Mouse (Mus musculus) MEL (cell line): Measurements from ENCODE around the gene Tubgcp6. TPM values are rescaled to one million over a fixed set of nuclear protein-coding genes. Genes with fewer than 3 reads are reported as not detected.

Experiments
- DNase-seq: peaks from one replicate; pipeline ENCODE4 v3.0.0; 2011; ENCODE audit warnings: low read depth, low spot score
- H3K27ac ChIP-seq: 2 replicates; pipeline ENCODE4 v1.5.1; 2012; ENCODE audit warnings: low read depth, mild to moderate bottlenecking, control low read depth, low read length, moderate library complexity; ENCODE audit not compliant: control insufficient read depth
- H3K27me3 ChIP-seq, 2 experiments: fragments of 150-350 bp in 1 of 2; sonication (generic) in 1 of 2; 2 replicates each; pipeline ENCODE4 v1.6.1; 2012; ENCODE audit warnings: low read length in 2 of 2, mild to moderate bottlenecking in 2 of 2, improper control_type of control experiment in 1 of 2, moderate library complexity in 1 of 2; ENCODE audit not compliant: insufficient read depth in 2 of 2, control insufficient read depth in 1 of 2
- H3K36me3 ChIP-seq, 2 experiments: 2 replicates each; pipeline ENCODE4 v1.6.1; 2012 to 2014; ENCODE audit warnings: low read length in 2 of 2, improper control_type of control experiment in 1 of 2, inconsistent platforms in 1 of 2, mild to moderate bottlenecking in 1 of 2; ENCODE audit not compliant: insufficient read depth in 2 of 2, control insufficient read depth in 1 of 2
- H3K4me1 ChIP-seq, 2 experiments: fragments of 150-350 bp in 1 of 2; sonication (generic) in 1 of 2; 2 replicates each; pipeline ENCODE4 v1.6.1; 2012; ENCODE audit warnings: low read length in 2 of 2, improper control_type of control experiment in 1 of 2, mild to moderate bottlenecking in 1 of 2; ENCODE audit not compliant: insufficient read depth in 2 of 2, control insufficient read depth in 1 of 2
- H3K4me3 ChIP-seq, 2 experiments: fragments of 150-350 bp in 1 of 2; sonication (generic) in 1 of 2; 2 replicates each; pipeline ENCODE4 v1.5.1; 2012; ENCODE audit warnings: low read depth in 2 of 2, low read length in 2 of 2, mild to moderate bottlenecking in 2 of 2, moderate library complexity in 2 of 2, control low read depth in 1 of 2, improper control_type of control experiment in 1 of 2; ENCODE audit not compliant: control insufficient read depth in 1 of 2, insufficient read depth in 1 of 2
- H3K79me2 ChIP-seq: 2 replicates; pipeline ENCODE4 v1.6.1; 2012; ENCODE audit warnings: mild to moderate bottlenecking, low read length, moderate library complexity; ENCODE audit not compliant: control insufficient read depth, poor library complexity, insufficient read depth
- H3K9ac ChIP-seq: 2 replicates; pipeline ENCODE4 v1.6.1; 2012; ENCODE audit warnings: low read depth, mild to moderate bottlenecking, control low read depth, low read length, moderate library complexity; ENCODE audit not compliant: control insufficient read depth, poor library complexity, severe bottlenecking
- H3K9me3 ChIP-seq: fragments of 150-350 bp; sonication (generic); replicated peaks from 2 replicates; pipeline ENCODE4 v1.6.1; 2012; ENCODE audit warnings: mild to moderate bottlenecking, low read length, improper control_type of control experiment, moderate library complexity; ENCODE audit not compliant: insufficient read depth
- CTCF ChIP-seq, 3 experiments: IDR thresholded peaks in 2 of 3; conservative IDR thresholded peaks in 1 of 3; 2 replicates each; pipeline ENCODE4 v1.5.1; 2011 to 2012; ENCODE audit warnings: low read length in 3 of 3, low read depth in 2 of 3, mild to moderate bottlenecking in 2 of 3, improper control_type of control experiment in 1 of 3, inconsistent platforms in 1 of 3, mixed read lengths in 1 of 3, moderate library complexity in 1 of 3; ENCODE audit not compliant: control insufficient read depth in 1 of 3, insufficient read depth in 1 of 3, poor library complexity in 1 of 3, severe bottlenecking in 1 of 3
- E2F4 ChIP-seq: IDR thresholded peaks from 2 replicates; pipeline ENCODE4 v1.6.1; 2011; ENCODE audit warnings: low read depth, low read length, improper control_type of control experiment, borderline replicate concordance
- EP300 ChIP-seq, 2 experiments: IDR thresholded peaks; 2 replicates each; pipeline ENCODE4 v1.6.1; 2011; ENCODE audit warnings: improper control_type of control experiment in 2 of 2, low read length in 2 of 2, low read depth in 1 of 2, mild to moderate bottlenecking in 1 of 2
- ETS1 ChIP-seq: IDR thresholded peaks from 2 replicates; pipeline ENCODE4 v1.6.1; 2012; ENCODE audit warnings: low read depth, mild to moderate bottlenecking, inconsistent platforms, low read length, improper control_type of control experiment, moderate library complexity
- GABPA ChIP-seq: IDR thresholded peaks from 2 replicates; pipeline ENCODE4 v1.6.1; 2012; ENCODE audit warnings: low read depth, mild to moderate bottlenecking, inconsistent platforms, low read length, improper control_type of control experiment, moderate library complexity
- GATA1 ChIP-seq: IDR thresholded peaks from 2 replicates; pipeline ENCODE4 v1.6.1; 2011; ENCODE audit warnings: low read depth, low read length, improper control_type of control experiment
- MEF2A ChIP-seq: IDR thresholded peaks from 2 replicates; pipeline ENCODE4 v1.6.1; 2014; ENCODE audit warnings: low read depth, mild to moderate bottlenecking, inconsistent platforms, low read length, improper control_type of control experiment; ENCODE audit not compliant: poor library complexity, insufficient replicate concordance, severe bottlenecking; ENCODE audit errors: extremely low read depth
- MXI1 ChIP-seq: IDR thresholded peaks from 2 replicates; pipeline ENCODE4 v1.6.1; 2011; ENCODE audit warnings: mild to moderate bottlenecking, low read depth, low read length, improper control_type of control experiment
- MYB ChIP-seq: IDR thresholded peaks from 2 replicates; pipeline ENCODE4 v1.6.1; 2011; ENCODE audit warnings: mild to moderate bottlenecking, low read depth, low read length, improper control_type of control experiment
- MYC ChIP-seq: IDR thresholded peaks from 2 replicates; pipeline ENCODE4 v1.6.1; 2011; ENCODE audit warnings: low read depth, mild to moderate bottlenecking, low read length, improper control_type of control experiment, moderate library complexity
- NRF1 ChIP-seq: IDR thresholded peaks from 2 replicates; pipeline ENCODE4 v1.6.1; 2014; ENCODE audit warnings: low read depth, mild to moderate bottlenecking, inconsistent platforms, low read length, improper control_type of control experiment, moderate library complexity; ENCODE audit not compliant: poor library complexity, insufficient read depth, severe bottlenecking
- POLR2A ChIP-seq, 2 experiments: IDR thresholded peaks; 2 replicates each; pipeline ENCODE4 v1.6.1; 2011 to 2012; ENCODE audit warnings: low read length in 2 of 2, mild to moderate bottlenecking in 2 of 2, control low read depth in 1 of 2, improper control_type of control experiment in 1 of 2, low read depth in 1 of 2, moderate library complexity in 1 of 2; ENCODE audit not compliant: control insufficient read depth in 1 of 2, insufficient read depth in 1 of 2, poor library complexity in 1 of 2
- RAD21 ChIP-seq: IDR thresholded peaks from 2 replicates; pipeline ENCODE4 v1.6.1; 2011; ENCODE audit warnings: mild to moderate bottlenecking, low read depth, low read length, improper control_type of control experiment
- RCOR1 ChIP-seq: IDR thresholded peaks from 2 replicates; pipeline ENCODE4 v1.6.1; 2012; ENCODE audit warnings: low read depth, mild to moderate bottlenecking, inconsistent platforms, low read length, improper control_type of control experiment
- SIN3A ChIP-seq: IDR thresholded peaks from 2 replicates; pipeline ENCODE4 v1.6.1; 2012; ENCODE audit warnings: low read length, improper control_type of control experiment, inconsistent platforms
- SMC3 ChIP-seq: IDR thresholded peaks from 2 replicates; pipeline ENCODE4 v1.6.1; 2011; ENCODE audit warnings: low read depth, low read length, improper control_type of control experiment
- TAL1 ChIP-seq: IDR thresholded peaks from 2 replicates; pipeline ENCODE4 v1.6.1; 2012; ENCODE audit warnings: mild to moderate bottlenecking, inconsistent platforms, low read length, moderate library complexity, mixed read lengths
- ZC3H11A ChIP-seq: IDR thresholded peaks from 2 replicates; pipeline ENCODE4 v1.6.1; 2012; ENCODE audit warnings: low read depth, mild to moderate bottlenecking, inconsistent platforms, low read length, improper control_type of control experiment
- ZMIZ1 ChIP-seq: IDR thresholded peaks from 2 replicates; pipeline ENCODE4 v1.6.1; 2012; ENCODE audit warnings: low read depth, mild to moderate bottlenecking, inconsistent platforms, low read length, improper control_type of control experiment, moderate library complexity
- ZNF384 ChIP-seq: IDR thresholded peaks from 2 replicates; pipeline ENCODE4 v1.6.1; 2012; ENCODE audit warnings: low read depth, mild to moderate bottlenecking, inconsistent platforms, low read length, improper control_type of control experiment
- polyA plus RNA-seq, 2 experiments: library from polyadenylated mRNA; stranded (reverse) in 1 of 2; unstranded in 1 of 2; fragments of >175 nt in 1 of 2; fragments of >200 nt in 1 of 2; gene quantifications; 2 replicates each; pipeline versions ENCODE4 v1.2.1 to v1.2.4; 2012; ENCODE audit warnings: low replicate concordance in 2 of 2, low read depth in 1 of 2; ENCODE audit not compliant: insufficient read length in 2 of 2, insufficient read depth in 1 of 2, missing spikeins in 1 of 2
- total RNA-seq: library from RNA; depleted of rRNA; stranded (reverse); fragments of 300-350 nt; gene quantifications from 2 replicates; pipeline ENCODE4 v1.2.3, GENCODE M21; 2012

The Tubgcp6 gene
- total and polyA plus RNA-seq, 3 experiments, result 17.5 to 25.3 TPM; not detected in 1

DNA sequence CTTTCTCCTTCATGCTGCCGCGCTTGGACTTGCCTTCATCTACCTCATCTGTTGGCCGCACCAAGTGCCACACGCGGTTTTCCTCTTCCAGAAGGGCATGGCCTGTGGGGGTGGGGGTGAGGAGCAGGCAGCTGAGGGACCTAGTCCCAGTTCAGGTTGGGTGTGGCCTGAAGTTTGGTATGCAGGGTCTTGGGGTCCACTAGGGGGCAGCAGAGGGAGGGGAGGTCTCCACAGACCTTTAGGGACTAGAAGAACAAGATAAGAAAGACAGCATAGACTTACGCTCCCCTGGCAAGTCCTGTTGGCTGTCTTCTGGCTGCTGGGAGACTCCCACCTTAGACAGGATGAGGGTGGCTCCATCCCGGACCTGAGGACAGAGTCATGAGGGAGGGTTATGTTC is 35.0 kb upstream of the Tubgcp6 start:
- Histone ChIP-seq H3K36me3 (no peaks in the 10 kb centered on the region), H3K27ac (no peak overlapping the region), H3K9me3 (no peaks in the 10 kb centered on the region), H3K79me2 (no peaks in the 10 kb centered on the region), H3K4me3 (no peak overlapping the region), H3K4me1 (no peaks in the 10 kb centered on the region), H3K9ac (no peak overlapping the region), H3K27me3 (no peaks in the 10 kb centered on the region; a peak in 1 of 4 replicates)
- peak; percentile 89 for DNase-seq
- TF ChIP-seq E2F4 (no peak), RCOR1 (no peak), SMC3 (peak; percentile 80), SIN3A (0 out of 2 replicates have a peak, but pooled peaks have one; percentile 23), GATA1 (peak; percentile 53; the same call in 1 of the 2 replicates), MYC (no peak), GABPA (no peak), EP300 (IDR thresholded peaks at IDR 0.05; ENCODE audit: low read depth in 1 of 2, low read length in 2 of 2) (no peak), CTCF (IDR thresholded peaks at IDR 0.05 in 2 of 3, conservative IDR thresholded peaks at IDR 0.05 in 1 of 3; ENCODE audit: control insufficient read depth in 1 of 3, insufficient read depth in 1 of 3, low read depth in 2 of 3, low read length in 3 of 3, poor library complexity in 1 of 3, severe bottlenecking in 1 of 3) (peak; percentile 82 to 89 (median 85)), ZC3H11A (peak; percentile 65), RAD21 (peak; percentile 65)

DNA sequence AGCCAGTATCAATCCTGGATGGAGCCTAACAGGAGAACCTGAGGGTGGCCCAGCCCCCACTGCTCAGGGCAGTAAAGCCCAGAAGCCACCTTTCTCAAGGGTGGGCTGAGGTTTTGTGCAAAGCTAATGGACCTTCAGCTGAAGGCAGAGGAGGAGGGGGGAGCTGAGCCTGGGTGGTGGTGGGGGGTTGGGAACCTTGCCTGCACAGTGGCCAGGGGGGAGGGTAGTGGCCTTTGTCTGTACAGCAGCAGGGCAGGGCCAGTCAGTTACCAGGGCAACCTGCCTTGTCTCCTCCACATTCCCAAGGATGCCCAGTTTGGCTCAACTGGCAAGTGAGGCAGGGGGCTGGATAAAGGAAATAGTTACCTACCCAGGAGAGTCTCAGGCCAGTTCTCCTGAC is 29.4 kb upstream of the Tubgcp6 start:
- Histone ChIP-seq H3K9ac (no peak overlapping the region), H3K27me3 (peaks cover 0 to 1% of the 10 kb centered on the region in 2 experiments; a peak in 1 of 4 replicates), H3K9me3 (no peaks in the 10 kb centered on the region), H3K4me1 (no peaks in the 10 kb centered on the region), H3K27ac (no peak overlapping the region), H3K36me3 (no peaks in the 10 kb centered on the region), H3K79me2 (no peaks in the 10 kb centered on the region)
- no peak for DNase-seq
- TF ChIP-seq MEF2A (no peak), CTCF (IDR thresholded peaks at IDR 0.05 in 2 of 3, conservative IDR thresholded peaks at IDR 0.05 in 1 of 3; ENCODE audit: control insufficient read depth in 1 of 3, insufficient read depth in 1 of 3, low read depth in 2 of 3, low read length in 3 of 3, poor library complexity in 1 of 3, severe bottlenecking in 1 of 3) (no peak), NRF1 (no peak), ZNF384 (no peak), SMC3 (no peak), ZC3H11A (no peak), ETS1 (no peak), RCOR1 (no peak), TAL1 (no peak), MXI1 (no peak), MYB (no peak), POLR2A (IDR thresholded peaks at IDR 0.05; ENCODE audit: control insufficient read depth in 1 of 2, insufficient read depth in 1 of 2, low read depth in 1 of 2, low read length in 2 of 2, poor library complexity in 1 of 2) (no peak), ZMIZ1 (no peak), GATA1 (no peak)
- TF ChIP-seq, all 39 proteins: peak for 0
- H3K4me3 ChIP-seq, result no peak overlapping the region
